Mouse (Mus musculus): ENCODE results near the gene Auts2. TPM values are rescaled to one million over a fixed set of nuclear protein-coding genes. Genes with fewer than 3 reads are reported as not detected.
A peak's percentile ranks its signal among the peaks of the same experiment; 100 is the strongest.

Auts2 gene
- polyA plus RNA-seq, 1 experiment from 2014 or later = 82.5 TPM

DNA sequence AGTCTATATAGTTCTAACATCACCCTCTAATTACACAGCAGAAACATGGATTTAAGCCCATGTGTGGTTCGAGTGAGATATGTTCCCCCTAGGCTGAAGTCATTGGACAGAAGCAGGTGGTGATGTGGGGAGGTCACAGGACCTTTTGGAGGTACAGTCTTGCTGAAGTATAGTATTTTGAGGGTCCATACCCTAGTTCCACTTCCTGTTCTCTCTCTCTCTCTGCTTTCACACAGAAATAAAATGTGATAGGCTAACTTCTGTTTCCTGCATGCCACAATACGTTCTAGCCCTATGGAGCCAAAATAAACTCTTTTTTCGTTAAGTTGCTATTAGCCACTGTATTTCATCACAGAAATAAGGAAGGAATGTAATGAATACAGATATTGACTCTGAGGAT is 376.6 kb downstream of the Auts2 start:
- WGBS = 91% methylated on average over 3 of the region's 3 CpGs
- no peak overlapping the region for H3K4me3 ChIP-seq (ENCODE audit: low read depth, low read length)
- H3K9me3 ChIP-seq (ENCODE audit: control insufficient read depth, low read length) = no peaks in the 10 kb centered on the region
- peaks cover 16% of the 10 kb centered on the region for H3K4me1 ChIP-seq (ENCODE audit: control insufficient read depth, insufficient read depth, low read length)
- H3K27me3 ChIP-seq (ENCODE audit: control insufficient read depth, insufficient read depth, low read length) = no peaks in the 10 kb centered on the region
- no peak for ATAC-seq (ENCODE audit: low read depth)
- H3K36me3 ChIP-seq (ENCODE audit: control insufficient read depth, insufficient read depth, low read length) = no peaks in the 10 kb centered on the region
- H3K4me2 ChIP-seq (ENCODE audit: low read depth, low read length) = no peak overlapping the region
- H3K9ac ChIP-seq (replicated peaks; ENCODE audit: low read depth, low read length) = no peak overlapping the region
- H3K27ac ChIP-seq (ENCODE audit: low read depth, low read length) = no peak overlapping the region

DNA sequence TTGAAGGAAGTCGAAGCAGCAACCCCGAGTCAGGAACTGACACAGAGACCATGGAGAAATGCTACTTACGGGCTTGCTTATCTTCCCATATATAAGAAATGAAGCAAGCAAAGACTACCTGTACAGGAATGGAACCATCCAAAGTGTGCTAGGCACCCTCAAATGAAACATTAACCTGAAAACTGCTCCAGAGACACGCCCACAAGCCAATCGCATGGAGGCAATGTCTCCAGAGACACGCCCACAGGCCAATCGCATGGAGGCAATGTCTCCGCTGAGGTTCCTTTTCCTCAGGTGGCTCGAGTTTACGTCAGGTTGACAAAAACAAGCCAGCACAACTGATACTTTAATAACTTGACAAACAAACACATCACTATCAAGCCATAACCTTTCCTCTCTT is 379.2 kb downstream of the Auts2 start:
- Histone ChIP-seq H3K27me3 (ENCODE audit: control insufficient read depth, insufficient read depth, low read length) (no peaks in the 10 kb centered on the region), H3K36me3 (ENCODE audit: control insufficient read depth, insufficient read depth, low read length) (no peaks in the 10 kb centered on the region), H3K4me1 (ENCODE audit: control insufficient read depth, insufficient read depth, low read length) (peaks cover 9% of the 10 kb centered on the region; the same call in 1 of the 2 replicates), H3K4me3 (ENCODE audit: low read depth, low read length) (no peak overlapping the region), H3K4me2 (ENCODE audit: low read depth, low read length) (no peak overlapping the region), H3K9ac (replicated peaks; ENCODE audit: low read depth, low read length) (no peak overlapping the region), H3K9me3 (ENCODE audit: control insufficient read depth, low read length) (no peaks in the 10 kb centered on the region), H3K27ac (ENCODE audit: low read depth, low read length) (no peak overlapping the region)
- no peak for ATAC-seq (ENCODE audit: low read depth)
- WGBS = 82% methylated on average over 10 of the region's 10 CpGs

DNA sequence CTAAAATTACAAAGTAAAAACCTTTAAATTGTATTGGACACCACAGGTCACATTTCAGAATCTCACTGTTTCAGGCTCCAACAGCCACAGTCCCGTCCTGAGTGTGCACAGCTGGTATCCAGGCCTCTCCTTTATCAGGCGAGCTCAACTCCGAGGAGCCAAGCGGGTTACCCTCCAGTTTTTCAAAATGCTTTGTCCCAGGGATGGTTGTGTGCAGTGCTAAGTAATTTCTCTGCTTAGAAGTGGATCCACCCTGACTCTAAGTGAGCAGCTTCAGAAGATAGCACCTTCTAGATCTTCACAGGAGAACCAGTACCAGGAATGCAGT is 381.0 kb downstream of the Auts2 start:
- H3K36me3 ChIP-seq (ENCODE audit: control insufficient read depth, insufficient read depth, low read length) = no peaks in the 10 kb centered on the region
- H3K27ac ChIP-seq (ENCODE audit: low read depth, low read length) = 0 out of 2 replicates have a peak overlapping the region, but pooled peaks have one; percentile 24
- H3K9ac ChIP-seq (replicated peaks; ENCODE audit: low read depth, low read length) = no peak overlapping the region
- no peak for ATAC-seq (ENCODE audit: low read depth)
- H3K4me3 ChIP-seq (ENCODE audit: low read depth, low read length) = no peak overlapping the region
- peaks cover 9% of the 10 kb centered on the region; the same call in 1 of the 2 replicates for H3K4me1 ChIP-seq (ENCODE audit: control insufficient read depth, insufficient read depth, low read length)
- 30% methylated on average over 4 of the region's 4 CpGs for WGBS
- H3K9me3 ChIP-seq (ENCODE audit: control insufficient read depth, low read length) = no peaks in the 10 kb centered on the region
- no peaks in the 10 kb centered on the region for H3K27me3 ChIP-seq (ENCODE audit: control insufficient read depth, insufficient read depth, low read length)
- H3K4me2 ChIP-seq (ENCODE audit: low read depth, low read length) = no peak overlapping the region

DNA sequence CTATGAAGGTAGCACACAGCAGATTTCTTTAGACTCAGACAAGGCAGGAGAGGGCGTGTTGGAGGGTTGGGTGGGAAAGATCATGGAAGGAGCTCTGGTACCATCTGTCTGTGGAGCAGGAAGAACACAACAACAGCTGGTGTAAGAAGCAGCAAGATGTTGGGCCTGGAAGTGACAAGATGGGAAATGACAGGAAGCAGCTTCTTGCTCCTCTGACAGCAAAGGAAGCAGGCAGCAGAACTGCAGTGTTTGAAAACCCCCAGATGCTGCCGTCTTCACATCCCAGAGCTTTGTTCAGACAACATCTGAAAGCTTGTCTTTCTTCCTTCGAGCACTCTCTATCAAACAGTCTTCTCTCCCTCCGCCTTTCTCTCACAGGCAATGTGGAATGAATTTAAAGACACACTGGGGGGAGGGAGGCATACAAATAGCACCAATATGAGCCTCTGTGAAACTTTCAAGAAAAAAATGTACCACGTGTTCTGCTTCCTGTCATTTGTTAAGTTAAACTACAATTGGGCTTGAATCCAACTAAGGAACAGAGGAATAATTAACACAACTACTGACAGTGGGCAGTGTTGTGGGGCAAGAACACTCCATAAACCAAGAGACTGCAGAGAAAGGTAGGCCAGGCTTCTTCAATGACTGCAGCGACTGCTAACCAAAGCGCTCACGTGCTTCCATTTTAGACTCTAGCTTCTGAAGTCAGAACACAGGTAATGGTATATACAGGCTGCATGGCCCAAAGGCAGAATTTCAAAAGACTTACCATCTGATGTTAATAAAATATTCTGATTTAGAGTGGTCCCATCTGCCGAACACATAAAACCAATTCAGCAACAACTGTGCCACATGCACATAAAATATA is 381.6 kb downstream of the Auts2 start:
- no peaks in the 10 kb centered on the region for H3K9me3 ChIP-seq (ENCODE audit: control insufficient read depth, low read length)
- ATAC-seq (ENCODE audit: low read depth) = no peak
- H3K4me2 ChIP-seq (ENCODE audit: low read depth, low read length) = no peak overlapping the region
- H3K4me3 ChIP-seq (ENCODE audit: low read depth, low read length) = no peak overlapping the region
- no peaks in the 10 kb centered on the region for H3K27me3 ChIP-seq (ENCODE audit: control insufficient read depth, insufficient read depth, low read length)
- no peak overlapping the region for H3K9ac ChIP-seq (replicated peaks; ENCODE audit: low read depth, low read length)
- H3K36me3 ChIP-seq (ENCODE audit: control insufficient read depth, insufficient read depth, low read length) = no peaks in the 10 kb centered on the region
- 0 out of 2 replicates have a peak overlapping the region, but pooled peaks have one; percentile 36 for H3K27ac ChIP-seq (ENCODE audit: low read depth, low read length)
- H3K4me1 ChIP-seq (ENCODE audit: control insufficient read depth, insufficient read depth, low read length) = peaks cover 9% of the 10 kb centered on the region; the same call in 1 of the 2 replicates
- WGBS = 28% methylated on average over 9 of the region's 9 CpGs

DNA sequence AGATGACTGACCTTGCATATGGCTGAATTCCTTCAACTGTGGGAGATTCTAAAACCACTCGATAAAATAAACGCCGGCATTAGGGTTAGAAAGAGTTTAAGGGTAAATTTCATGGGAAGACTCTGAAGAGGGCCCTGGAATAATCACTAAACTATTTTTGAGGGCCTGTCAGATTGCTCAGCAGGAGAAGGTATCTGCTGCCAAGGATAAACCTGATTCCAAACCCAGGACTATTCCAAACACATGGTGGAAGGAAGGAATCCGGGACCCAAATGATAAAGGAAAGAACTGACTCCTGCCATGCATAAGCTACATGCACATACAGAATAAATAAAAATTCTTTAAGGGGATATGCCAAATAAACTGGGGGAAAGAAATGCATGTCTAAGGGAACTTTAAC is 399.0 kb downstream of the Auts2 start:
- H3K9ac ChIP-seq (replicated peaks; ENCODE audit: low read depth, low read length) = no peak overlapping the region
- H3K27ac ChIP-seq (ENCODE audit: low read depth, low read length) = no peak overlapping the region
- no peak for ATAC-seq (ENCODE audit: low read depth)
- H3K4me3 ChIP-seq (ENCODE audit: low read depth, low read length) = no peak overlapping the region
- WGBS = 91% methylated on average over 4 of the region's 4 CpGs
- no peaks in the 10 kb centered on the region for H3K36me3 ChIP-seq (ENCODE audit: control insufficient read depth, insufficient read depth, low read length)
- H3K27me3 ChIP-seq (ENCODE audit: control insufficient read depth, insufficient read depth, low read length) = no peaks in the 10 kb centered on the region
- no peaks in the 10 kb centered on the region for H3K9me3 ChIP-seq (ENCODE audit: control insufficient read depth, low read length)
- no peaks in the 10 kb centered on the region for H3K4me1 ChIP-seq (ENCODE audit: control insufficient read depth, insufficient read depth, low read length)
- no peak overlapping the region for H3K4me2 ChIP-seq (ENCODE audit: low read depth, low read length)

DNA sequence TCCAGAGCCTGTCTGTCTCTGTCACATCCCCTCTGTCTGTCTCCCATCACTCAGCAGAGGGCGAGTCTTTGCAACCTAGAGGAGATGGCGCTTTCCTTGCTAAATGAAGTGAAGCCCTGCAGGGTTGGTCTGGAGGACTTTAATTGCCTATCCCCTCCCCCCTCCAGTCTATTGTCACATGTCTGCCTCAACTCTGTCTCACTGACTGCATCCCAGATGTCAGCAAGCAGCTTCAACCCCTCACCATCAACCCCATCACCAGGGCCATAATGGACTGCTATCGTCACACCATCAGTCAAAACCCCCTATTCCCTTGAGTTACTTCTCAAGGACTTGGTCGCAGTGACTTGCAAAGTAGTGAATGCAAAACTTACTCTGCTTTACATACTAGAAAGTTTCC is 402.3 kb downstream of the Auts2 start:
- Histone ChIP-seq H3K4me3 (ENCODE audit: low read depth, low read length) (no peak overlapping the region), H3K27ac (ENCODE audit: low read depth, low read length) (no peak overlapping the region), H3K9ac (replicated peaks; ENCODE audit: low read depth, low read length) (no peak overlapping the region), H3K4me1 (ENCODE audit: control insufficient read depth, insufficient read depth, low read length) (peaks cover 4% of the 10 kb centered on the region; the same call in 1 of the 2 replicates), H3K4me2 (ENCODE audit: low read depth, low read length) (no peak overlapping the region), H3K36me3 (ENCODE audit: control insufficient read depth, insufficient read depth, low read length) (no peaks in the 10 kb centered on the region), H3K9me3 (ENCODE audit: control insufficient read depth, low read length) (no peaks in the 10 kb centered on the region), H3K27me3 (ENCODE audit: control insufficient read depth, insufficient read depth, low read length) (no peaks in the 10 kb centered on the region)
- 35% methylated on average over 4 of the region's 4 CpGs for WGBS
- ATAC-seq (ENCODE audit: low read depth) = no peak

DNA sequence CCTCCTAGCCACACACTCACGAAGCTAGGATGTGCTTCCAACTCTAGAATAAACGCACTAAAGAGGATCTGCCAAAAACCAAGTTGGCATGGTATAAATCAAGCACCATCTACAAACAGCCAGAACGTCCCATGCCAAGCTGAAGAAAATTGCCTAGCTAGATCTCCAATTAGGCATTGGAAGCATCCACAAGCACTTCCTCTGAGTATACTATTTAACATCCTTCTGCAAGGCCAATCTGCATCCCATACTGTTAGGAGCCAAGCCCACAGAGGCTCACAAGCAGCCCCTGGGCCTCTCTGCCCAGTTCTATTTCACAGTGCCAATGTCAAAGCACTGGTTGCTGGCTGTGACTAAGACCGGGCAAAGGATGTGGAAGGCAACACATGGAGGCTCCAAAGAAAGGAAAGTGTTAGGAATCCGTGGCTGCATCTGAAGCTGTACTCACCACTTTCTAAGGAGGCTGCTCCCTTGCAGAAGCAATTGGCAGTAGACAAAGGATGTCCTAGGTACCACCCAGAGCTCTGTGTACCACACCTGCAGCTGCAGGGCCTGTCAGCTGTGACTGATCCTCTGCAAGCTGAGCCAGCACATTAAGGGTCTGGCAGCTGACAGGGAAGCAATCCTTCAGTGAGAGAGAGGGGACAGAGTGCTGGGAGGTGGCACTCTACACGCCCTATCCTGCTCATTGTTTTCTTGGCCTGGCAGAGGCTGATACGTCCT is 407.0 kb downstream of the Auts2 start:
- no peak overlapping the region for H3K9ac ChIP-seq (replicated peaks; ENCODE audit: low read depth, low read length)
- no peak for ATAC-seq (ENCODE audit: low read depth)
- H3K36me3 ChIP-seq (ENCODE audit: control insufficient read depth, insufficient read depth, low read length) = no peaks in the 10 kb centered on the region
- no peak overlapping the region for H3K4me2 ChIP-seq (ENCODE audit: low read depth, low read length)
- no peaks in the 10 kb centered on the region for H3K9me3 ChIP-seq (ENCODE audit: control insufficient read depth, low read length)
- H3K4me3 ChIP-seq (ENCODE audit: low read depth, low read length) = no peak overlapping the region
- peaks cover 4% of the 10 kb centered on the region; the same call in 1 of the 2 replicates for H3K4me1 ChIP-seq (ENCODE audit: control insufficient read depth, insufficient read depth, low read length)
- 44% methylated on average over 7 of the region's 7 CpGs for WGBS
- H3K27ac ChIP-seq (ENCODE audit: low read depth, low read length) = no peak overlapping the region
- H3K27me3 ChIP-seq (ENCODE audit: control insufficient read depth, insufficient read depth, low read length) = no peaks in the 10 kb centered on the region

DNA sequence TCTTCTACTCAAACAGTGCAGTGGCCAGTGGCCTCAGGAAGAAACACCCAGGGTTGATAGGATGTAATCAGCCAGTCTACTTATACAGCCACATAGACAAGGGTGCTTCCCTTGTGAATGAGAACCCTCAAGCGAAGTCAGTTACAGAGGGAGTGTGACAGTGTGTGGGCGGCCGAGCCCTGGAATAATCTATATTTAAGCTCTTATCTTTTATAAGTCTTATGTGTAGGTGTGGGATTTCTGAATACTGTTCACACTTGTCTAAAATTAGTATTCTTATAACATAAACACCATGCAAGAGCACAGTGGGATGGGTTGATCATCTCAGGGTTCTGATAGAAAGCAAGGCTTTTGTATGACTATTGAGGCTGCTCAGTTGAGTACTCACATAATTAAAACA is 411.2 kb downstream of the Auts2 start:
- Histone ChIP-seq H3K9me3 (ENCODE audit: control insufficient read depth, low read length) (no peaks in the 10 kb centered on the region), H3K36me3 (ENCODE audit: control insufficient read depth, insufficient read depth, low read length) (no peaks in the 10 kb centered on the region), H3K4me2 (ENCODE audit: low read depth, low read length) (no peak overlapping the region), H3K9ac (replicated peaks; ENCODE audit: low read depth, low read length) (no peak overlapping the region), H3K27ac (ENCODE audit: low read depth, low read length) (no peak overlapping the region), H3K4me1 (ENCODE audit: control insufficient read depth, insufficient read depth, low read length) (peaks cover 4% of the 10 kb centered on the region; the same call in 1 of the 2 replicates), H3K4me3 (ENCODE audit: low read depth, low read length) (no peak overlapping the region), H3K27me3 (ENCODE audit: control insufficient read depth, insufficient read depth, low read length) (no peaks in the 10 kb centered on the region)
- WGBS = 94% methylated on average over 3 of the region's 3 CpGs
- no peak for ATAC-seq (ENCODE audit: low read depth)

DNA sequence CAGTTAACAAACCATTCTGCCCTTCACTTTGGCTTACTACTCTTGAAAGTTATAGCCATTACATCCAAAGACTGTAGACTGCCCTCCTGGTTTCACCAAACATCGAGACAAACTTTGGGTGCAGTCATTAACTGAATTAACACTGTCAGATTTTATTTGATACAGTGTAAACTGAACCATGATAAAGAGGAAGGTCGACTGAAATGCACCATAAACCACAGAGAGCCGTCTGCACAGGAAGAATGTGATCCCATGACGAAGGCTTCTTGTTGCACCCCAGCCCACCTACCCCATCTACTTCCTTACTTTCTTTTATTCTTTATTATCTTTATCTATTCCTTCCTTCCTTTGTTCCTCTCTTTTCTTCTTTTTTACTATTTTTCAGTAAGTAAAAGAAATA is 412.6 kb downstream of the Auts2 start:
- H3K4me2 ChIP-seq (ENCODE audit: low read depth, low read length) = no peak overlapping the region
- H3K9me3 ChIP-seq (ENCODE audit: control insufficient read depth, low read length) = no peaks in the 10 kb centered on the region
- H3K4me3 ChIP-seq (ENCODE audit: low read depth, low read length) = no peak overlapping the region
- no peaks in the 10 kb centered on the region for H3K36me3 ChIP-seq (ENCODE audit: control insufficient read depth, insufficient read depth, low read length)
- no peak overlapping the region for H3K9ac ChIP-seq (replicated peaks; ENCODE audit: low read depth, low read length)
- ATAC-seq (ENCODE audit: low read depth) = no peak
- H3K27ac ChIP-seq (ENCODE audit: low read depth, low read length) = no peak overlapping the region
- no peaks in the 10 kb centered on the region for H3K27me3 ChIP-seq (ENCODE audit: control insufficient read depth, insufficient read depth, low read length)
- H3K4me1 ChIP-seq (ENCODE audit: control insufficient read depth, insufficient read depth, low read length) = 0 out of 2 replicates have a peak, but pooled peaks cover 4% of the 10 kb centered on the region
- 21% methylated on average over 4 of the region's 4 CpGs for WGBS

Data from neural tube, embryonic 14.5 days (tissue).